Mouse (Mus musculus) liver, embryonic 14.5 days (tissue): ENCODE results near the gene Exoc6b. TPM values are rescaled to one million over a fixed set of nuclear protein-coding genes. Genes with fewer than 3 reads are reported as not detected.
A peak's percentile ranks its signal among the peaks of the same experiment; 100 is the strongest.

Source experiments
- ATAC-seq: fragments of 200-750 bp; cut with Nextera tagmentation; 2 replicates; pipeline ENCODE4 v1.8.0; 2017; ENCODE audit warnings: moderate number of reproducible peaks, mild to moderate bottlenecking, moderate library complexity; ENCODE audit not compliant: insufficient read depth
- DNase-seq, 3 experiments: peaks; one replicate each; pipeline ENCODE4 v3.0.0-alpha.2; 2012 to 2013; ENCODE audit warnings: low read depth in 3 of 3, low spot score in 3 of 3
- H3K27ac ChIP-seq: fragments of 300-500 bp; sonication (generic); 2 replicates; pipeline ENCODE4 v1.5.1; 2014; ENCODE audit warnings: moderate library complexity, mild to moderate bottlenecking, control low read depth, inconsistent platforms
- H3K27me3 ChIP-seq: fragments of 300-500 bp; sonication (generic); 2 replicates; pipeline ENCODE4 v1.6.1; 2014; ENCODE audit warnings: mild to moderate bottlenecking, low read length, moderate library complexity; ENCODE audit not compliant: control insufficient read depth, insufficient read depth
- H3K36me3 ChIP-seq: fragments of 300-500 bp; sonication (generic); replicated peaks from 2 replicates; pipeline ENCODE4 v1.6.1; 2014; ENCODE audit warnings: low read depth; ENCODE audit not compliant: control insufficient read depth, insufficient read depth
- H3K4me1 ChIP-seq, 2 experiments: fragments of 200-500 bp in 1 of 2; fragments of 300-500 bp in 1 of 2; sonication (generic) in 1 of 2; replicated peaks; 2 replicates each; pipeline ENCODE4 v1.6.1; 2012 to 2014; ENCODE audit warnings: antibody characterized with exemption in 1 of 2, inconsistent platforms in 1 of 2, low read length in 1 of 2; ENCODE audit not compliant: control insufficient read depth in 2 of 2, insufficient read depth in 2 of 2
- H3K4me2 ChIP-seq: fragments of 300-500 bp; sonication (generic); 2 replicates; pipeline ENCODE4 v1.6.1; 2014; ENCODE audit warnings: low read depth, mild to moderate bottlenecking, control low read depth, moderate library complexity
- H3K4me3 ChIP-seq, 2 experiments: fragments of 200-500 bp in 1 of 2; fragments of 300-500 bp in 1 of 2; sonication (generic) in 1 of 2; 2 replicates each; pipeline ENCODE4 v1.5.1; 2012 to 2014; ENCODE audit warnings: low read depth in 2 of 2, low read length in 2 of 2, mild to moderate bottlenecking in 2 of 2, control low read depth in 1 of 2, inconsistent platforms in 1 of 2, moderate library complexity in 1 of 2; ENCODE audit not compliant: insufficient read depth in 1 of 2
- H3K9ac ChIP-seq: fragments of 300-500 bp; sonication (generic); replicated peaks from 2 replicates; pipeline ENCODE4 v1.6.1; 2014; ENCODE audit warnings: mild to moderate bottlenecking, control low read depth, moderate library complexity
- H3K9me3 ChIP-seq: fragments of 300-500 bp; sonication (generic); 2 replicates; pipeline ENCODE4 v1.6.1; 2016; ENCODE audit warnings: low read length, mixed read lengths; ENCODE audit not compliant: control insufficient read depth
- CTCF ChIP-seq: IDR thresholded peaks from 2 replicates; pipeline ENCODE4 v1.5.1; 2016; ENCODE audit warnings: antibody characterized with exemption, low read depth, control low read depth
- EP300 ChIP-seq: IDR thresholded peaks from 2 replicates; pipeline ENCODE4 v1.6.1; 2016; ENCODE audit warnings: antibody characterized with exemption, low read depth
- WGBS: fragments of 180-500 bp; shearing (Covaris S2); extraction: QIAGEN DNeasy Blood & Tissue Kit; methylation state at CpG from one replicate; pipeline ENCODE4 v1.1.7; 2014; ENCODE audit not compliant: insufficient replicate concordance; 5-methylcytosine and 5-hydroxymethylcytosine counted together
- polyA plus RNA-seq, 2 experiments: library from polyadenylated mRNA; depleted of rRNA in 1 of 2; stranded (reverse) in 1 of 2; unstranded in 1 of 2; fragments of >200 nt; fragmentation: Nextera tagmentation in 1 of 2; extraction: Ambion mirVana in 1 of 2; gene quantifications; 2 replicates each; pipeline versions ENCODE4 v1.2.1 to v1.2.3; 2012 to 2014

Exoc6b gene
- polyA plus RNA-seq, 2 experiments: 1.0 to 2.9 TPM

- DNase-seq (peak; percentile 17 to 28 (median 24)), ATAC-seq (no peak)
- Histone ChIP-seq H3K4me3 (no peak overlapping the region), H3K27ac (no peak overlapping the region), H3K4me1 (peaks cover 34 to 35% of the 10 kb centered on the region in 2 experiments), H3K9me3 (no peaks in the 10 kb centered on the region), H3K27me3 (no peaks in the 10 kb centered on the region), H3K36me3 (no peaks in the 10 kb centered on the region), H3K9ac (peak overlapping the region; percentile 27; the same call in 1 of the 2 replicates), H3K4me2 (no peak overlapping the region)
- TF ChIP-seq EP300 (no peak), CTCF (no peak)
- 12% methylated on average over 1 of the region's 1 CpGs for WGBS
Measured at GRCm38 (mm10) chr6:84885080-84885479, 184.2 kb downstream of the Exoc6b start.

GRCm38 (mm10) chr6:84883720-84884119 is 185.6 kb downstream of the Exoc6b start:
- peak overlapping the region; percentile 64 for H3K4me2 ChIP-seq
- H3K27ac ChIP-seq: peak overlapping the region; percentile 53; the same call in 1 of the 2 replicates
- DNase-seq: no peak
- H3K36me3 ChIP-seq: no peaks in the 10 kb centered on the region
- no peaks in the 10 kb centered on the region for H3K9me3 ChIP-seq
- no peak overlapping the region for H3K9ac ChIP-seq
- ATAC-seq: no peak
- 9% methylated on average over 4 of the region's 4 CpGs for WGBS
- TF ChIP-seq CTCF (no peak), EP300 (no peak)
- no peak overlapping the region for H3K4me3 ChIP-seq
- H3K4me1 ChIP-seq: peaks cover 34 to 35% of the 10 kb centered on the region in 2 experiments
- H3K27me3 ChIP-seq: no peaks in the 10 kb centered on the region

- peak overlapping the region; percentile 64 for H3K4me2 ChIP-seq
- H3K27me3 ChIP-seq: no peaks in the 10 kb centered on the region
- no peaks in the 10 kb centered on the region for H3K9me3 ChIP-seq
- ATAC-seq (peak; percentile 99), DNase-seq (peak; percentile 72 to 76 (median 73))
- no peaks in the 10 kb centered on the region for H3K36me3 ChIP-seq
- TF ChIP-seq EP300: peak; percentile 95
- peak; percentile 20; the same call in 1 of the 2 replicates for TF ChIP-seq CTCF
- H3K9ac ChIP-seq: no peak overlapping the region; the same call in 1 of the 2 replicates
- WGBS: 5% methylated on average over 14 of the region's 14 CpGs
- peak overlapping the region in 1 of 2 experiments; percentile 27; a peak in 2 of 4 replicates for H3K4me3 ChIP-seq
- H3K27ac ChIP-seq: peak overlapping the region; percentile 65
- peaks cover 31 to 32% of the 10 kb centered on the region in 2 experiments for H3K4me1 ChIP-seq
Measured at GRCm38 (mm10) chr6:84882663-84883517, 186.4 kb downstream of the Exoc6b start.

- 60% methylated on average over 5 of the region's 5 CpGs for WGBS
- no peak overlapping the region for H3K4me2 ChIP-seq
- no peaks in the 10 kb centered on the region for H3K36me3 ChIP-seq
- no peaks in the 10 kb centered on the region for H3K27me3 ChIP-seq
- ATAC-seq: no peak
- no peak overlapping the region for H3K4me3 ChIP-seq
- no peak overlapping the region for H3K9ac ChIP-seq
- no peaks in the 10 kb centered on the region for H3K4me1 ChIP-seq
- no peak for DNase-seq
- no peaks in the 10 kb centered on the region for H3K9me3 ChIP-seq
- no peak for TF ChIP-seq CTCF
- no peak for TF ChIP-seq EP300
- H3K27ac ChIP-seq: no peak overlapping the region
Measured at GRCm38 (mm10) chr6:84875869-84876268, 193.4 kb downstream of the Exoc6b start.

- no peak overlapping the region for H3K4me3 ChIP-seq
- no peak overlapping the region for H3K27ac ChIP-seq
- WGBS: 44% methylated on average over 4 of the region's 4 CpGs
- H3K36me3 ChIP-seq: no peaks in the 10 kb centered on the region
- DNase-seq (no peak), ATAC-seq (no peak)
- H3K27me3 ChIP-seq: no peaks in the 10 kb centered on the region
- H3K4me1 ChIP-seq: no peaks in the 10 kb centered on the region
- no peaks in the 10 kb centered on the region for H3K9me3 ChIP-seq
- H3K9ac ChIP-seq: no peak overlapping the region
- TF ChIP-seq CTCF (no peak), EP300 (no peak)
- H3K4me2 ChIP-seq: no peak overlapping the region
Measured at GRCm38 (mm10) chr6:84867114-84867513, 202.2 kb downstream of the Exoc6b start.
